Mouse (Mus musculus): Measurements from ENCODE around the gene Gm17509.

Gene Gm17509

GRCm38 (mm10) chr13:117220501-117221321, at the start of gene Gm17509:
Gene Gm17509, minus strand, starts transcription at chr13:117221075.
- DNase-seq (ENCODE audit: low read depth, low spot score): peak; percentile 85

- DNase-seq (ENCODE audit: low read depth, low spot score): no peak
Observed at GRCm38 (mm10) chr13:117267963-117268362, 47.1 kb upstream of the Gm17509 start.

GRCm38 (mm10) chr13:117266156-117266555, 45.3 kb upstream of the Gm17509 start:
- no peak for DNase-seq (ENCODE audit: low read depth, low spot score)

- DNase-seq (ENCODE audit: low read depth, low spot score): peak; percentile 57
Observed at GRCm38 (mm10) chr13:117260704-117261103, 39.8 kb upstream of the Gm17509 start.

- DNase-seq (ENCODE audit: low read depth, low spot score): peak; percentile 42
Observed at GRCm38 (mm10) chr13:117242621-117243020, 21.7 kb upstream of the Gm17509 start.

GRCm38 (mm10) chr13:117242063-117242462, 21.2 kb upstream of the Gm17509 start:
- peak; percentile 61 for DNase-seq (ENCODE audit: low read depth, low spot score)

GRCm38 (mm10) chr13:117237111-117237510, 16.2 kb upstream of the Gm17509 start:
- DNase-seq (ENCODE audit: low read depth, low spot score): no peak

- no peak for DNase-seq (ENCODE audit: low read depth, low spot score)
Observed at GRCm38 (mm10) chr13:117235530-117236212, 14.8 kb upstream of the Gm17509 start.

- DNase-seq (ENCODE audit: low read depth, low spot score): no peak
Observed at GRCm38 (mm10) chr13:117234486-117234885, 13.6 kb upstream of the Gm17509 start.

GRCm38 (mm10) chr13:117233808-117234207, 12.9 kb upstream of the Gm17509 start:
- DNase-seq (ENCODE audit: low read depth, low spot score): no peak

- DNase-seq (ENCODE audit: low read depth, low spot score): no peak
Observed at GRCm38 (mm10) chr13:117230371-117231110, 9.7 kb upstream of the Gm17509 start.

- peak; percentile 16 for DNase-seq (ENCODE audit: low read depth, low spot score)
Observed at GRCm38 (mm10) chr13:117225561-117225960, 4.7 kb upstream of the Gm17509 start.

GRCm38 (mm10) chr13:117224901-117225300, 4.0 kb upstream of the Gm17509 start:
- no peak for DNase-seq (ENCODE audit: low read depth, low spot score)

GRCm38 (mm10) chr13:117223125-117223524, 2.2 kb upstream of the Gm17509 start:
- DNase-seq (ENCODE audit: low read depth, low spot score): peak; percentile 20

- no peak for DNase-seq (ENCODE audit: low read depth, low spot score)
Observed at GRCm38 (mm10) chr13:117219871-117220500, 889 bp downstream of the Gm17509 start.

- peak; percentile 73 for DNase-seq (ENCODE audit: low read depth, low spot score)
Observed at GRCm38 (mm10) chr13:117218092-117218491, 2.8 kb downstream of the Gm17509 start.

- peak; percentile 67 for DNase-seq (ENCODE audit: low read depth, low spot score)
Observed at GRCm38 (mm10) chr13:117217621-117218020, 3.3 kb downstream of the Gm17509 start.

- peak; percentile 26 for DNase-seq (ENCODE audit: low read depth, low spot score)
Observed at GRCm38 (mm10) chr13:117216752-117217363, 4.0 kb downstream of the Gm17509 start.

- DNase-seq (ENCODE audit: low read depth, low spot score): peak; percentile 95
Observed at GRCm38 (mm10) chr13:117216126-117216525, 4.7 kb downstream of the Gm17509 start.

GRCm38 (mm10) chr13:117215481-117215880, 5.4 kb downstream of the Gm17509 start:
- peak; percentile 62 for DNase-seq (ENCODE audit: low read depth, low spot score)

GRCm38 (mm10) chr13:117211386-117211875, 9.4 kb downstream of the Gm17509 start:
- DNase-seq (ENCODE audit: low read depth, low spot score): peak; percentile 72
